Mouse (Mus musculus): ENCODE measurements around the gene Trim45. TPM values are rescaled to one million over a fixed set of nuclear protein-coding genes. Genes with fewer than 3 reads are reported as not detected.

Gene Trim45
- total RNA-seq (2023): 1.1 TPM

DNA sequence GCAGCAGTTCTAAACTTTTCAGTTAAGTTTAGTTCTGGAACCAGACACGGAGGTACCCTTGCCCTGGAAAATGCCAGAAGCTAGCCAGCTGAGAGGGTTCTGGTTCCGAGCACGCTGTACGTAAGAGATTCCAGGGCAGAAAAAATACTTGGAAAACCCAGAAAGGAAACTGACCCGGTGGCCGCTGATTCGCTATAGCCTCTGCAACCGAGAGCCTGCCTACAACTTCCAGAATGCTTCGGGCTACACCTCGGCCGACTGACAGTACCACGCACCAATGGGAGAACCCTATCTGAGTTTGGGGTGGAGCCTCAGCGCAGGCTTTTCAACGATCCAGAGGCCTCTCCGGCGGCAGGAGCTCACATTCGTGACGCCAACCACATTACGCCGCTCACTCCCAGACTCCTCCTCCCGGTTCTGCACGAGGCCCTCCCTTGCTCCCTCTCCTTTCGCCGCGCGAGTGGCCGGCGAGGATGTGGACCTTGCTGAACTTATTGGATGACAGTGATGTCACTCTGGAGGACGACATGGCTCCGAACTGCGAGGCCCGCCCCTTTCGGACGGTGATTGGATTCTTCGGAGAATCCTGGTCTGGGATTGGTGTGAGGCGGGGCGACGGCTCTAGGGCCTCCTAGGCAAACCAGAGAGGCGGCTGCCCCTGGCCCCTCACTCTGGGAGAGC is at the start of gene Trim45:
Gene Trim45, plus strand, starts transcription at position 378 of the 681 bp plus-strand sequence.

DNA sequence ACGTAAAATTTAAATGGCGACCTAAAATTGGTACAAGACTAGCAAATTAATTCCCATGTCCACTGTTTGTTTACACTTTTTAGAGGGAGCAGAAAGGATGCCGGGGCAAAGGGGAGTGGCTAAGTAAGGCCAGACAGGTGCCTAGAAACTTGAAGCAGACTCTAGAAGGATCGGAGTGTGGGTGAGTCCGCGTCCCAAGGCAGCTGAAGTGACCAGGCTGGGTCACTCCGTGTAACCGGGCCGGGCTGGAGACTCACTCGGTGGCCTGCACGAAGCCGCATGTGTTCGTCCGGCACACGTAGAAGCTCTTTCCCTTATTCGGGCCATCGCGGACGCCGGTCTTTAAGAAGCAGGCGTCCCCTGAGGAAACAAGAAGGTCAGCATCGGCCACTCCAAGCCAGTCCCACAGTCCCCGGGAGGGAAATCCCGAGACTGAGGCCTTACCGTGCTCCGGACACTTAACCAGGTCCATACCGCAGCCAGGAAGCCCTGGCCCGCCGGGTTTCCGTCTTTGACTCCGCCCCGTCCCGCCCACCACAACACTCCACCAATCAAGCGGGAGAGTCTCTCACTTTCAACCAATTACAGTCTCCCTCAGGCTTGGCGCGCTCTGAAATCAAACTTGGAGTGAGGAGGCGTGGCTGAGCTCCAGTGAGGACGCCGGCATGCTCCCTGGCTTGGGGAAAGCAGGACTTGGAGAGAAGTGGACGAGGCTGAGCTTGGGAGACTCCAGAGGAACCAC is 47.3 kb downstream of the Trim45 start, which contains the start of gene Ttf2:
Gene Ttf2, minus strand, starts transcription at position 488 of the 742 bp plus-strand sequence.

Other genes with a start within 250 kb of the Trim45 start
- 113 TPM for gene Man1a2, start 236.7 kb upstream of the Trim45 start, total RNA-seq (2023)
- gene Vtcn1, start 96.7 kb upstream of the Trim45 start, total RNA-seq (2023): not detected
- gene Ttf2, start 47.5 kb downstream of the Trim45 start, total RNA-seq (2023): 8.5 TPM
- 3.1 TPM for gene Cd101, start 107.4 kb downstream of the Trim45 start, total RNA-seq (2023)
- gene Ptgfrn, start 188.1 kb downstream of the Trim45 start, total RNA-seq (2023): 5.2 TPM

Data from CD4-positive naive resting alpha-beta T cell, adult 57 days (primary cell).